Mouse (Mus musculus) right cerebral cortex, adult 2 months (tissue): ENCODE data around the gene Etv6.

ENCODE experiments used
- DNase-seq, 2 experiments: peaks; one replicate each; pipeline ENCODE4 v3.0.0; 2021 to 2022; ENCODE audit warnings: low spot score in 2 of 2

Gene Etv6

GRCm38 (mm10) chr6:134252081-134252755 lies 216.7 kb downstream of the Etv6 start:
- DNase-seq, result no peak

- no peak for DNase-seq
These were observed 220.9 kb downstream of the Etv6 start for GRCm38 (mm10) chr6:134256369-134256768.

GRCm38 (mm10) chr6:134259913-134260312 lies 224.4 kb downstream of the Etv6 start:
- no peak for DNase-seq

GRCm38 (mm10) chr6:134261904-134262303 lies 226.4 kb downstream of the Etv6 start:
- DNase-seq, result no peak

GRCm38 (mm10) chr6:134262383-134262782 lies 226.9 kb downstream of the Etv6 start:
- DNase-seq, result no peak

GRCm38 (mm10) chr6:134262911-134263607 lies 227.6 kb downstream of the Etv6 start:
- no peak for DNase-seq

GRCm38 (mm10) chr6:134273884-134274283 lies 238.4 kb downstream of the Etv6 start:
- no peak for DNase-seq

GRCm38 (mm10) chr6:134276954-134277353 lies 241.5 kb downstream of the Etv6 start:
- peak; percentile 14 to 28 for DNase-seq

GRCm38 (mm10) chr6:134282095-134282494 lies 246.6 kb downstream of the Etv6 start:
- no peak for DNase-seq

GRCm38 (mm10) chr6:134291823-134292222 lies 256.3 kb downstream of the Etv6 start:
- no peak for DNase-seq

GRCm38 (mm10) chr6:134292404-134292803 lies 256.9 kb downstream of the Etv6 start:
- no peak for DNase-seq

GRCm38 (mm10) chr6:134293615-134294508 lies 258.4 kb downstream of the Etv6 start:
- DNase-seq, result no peak

GRCm38 (mm10) chr6:134297884-134298619 lies 262.6 kb downstream of the Etv6 start:
- DNase-seq, result no peak

- DNase-seq, result no peak
These were observed 266.5 kb downstream of the Etv6 start for GRCm38 (mm10) chr6:134301951-134302350.

- no peak for DNase-seq
These were observed 275.8 kb downstream of the Etv6 start for GRCm38 (mm10) chr6:134311346-134311745.

GRCm38 (mm10) chr6:134312571-134312970 lies 277.1 kb downstream of the Etv6 start:
- DNase-seq, result no peak

- peak; percentile 61 to 65 for DNase-seq
These were observed 281.9 kb downstream of the Etv6 start for GRCm38 (mm10) chr6:134317371-134317770.
